Mouse (Mus musculus): ENCODE measurements around the gene Tfap2b. TPM values are rescaled to one million over a fixed set of nuclear protein-coding genes. Genes with fewer than 3 reads are reported as not detected.

The Tfap2b gene
- polyA plus RNA-seq, 1 experiment from 2014 or later, result not detected

- no peak overlapping the region for H3K4me3 ChIP-seq (ENCODE audit: low read depth, low read length)
- ATAC-seq, result no peak
- no peaks in the 10 kb centered on the region for H3K9me3 ChIP-seq (ENCODE audit: control insufficient read depth)
- no peak overlapping the region for H3K4me2 ChIP-seq (replicated peaks; ENCODE audit: low read depth)
- no peaks in the 10 kb centered on the region for H3K4me1 ChIP-seq (replicated peaks; ENCODE audit: control insufficient read depth, insufficient read depth, low read length)
- no peaks in the 10 kb centered on the region for H3K36me3 ChIP-seq (ENCODE audit: control insufficient read depth, insufficient read depth)
- H3K27me3 ChIP-seq (replicated peaks; ENCODE audit: control insufficient read depth, insufficient read depth, low read length), result peaks cover 25% of the 10 kb centered on the region
- 44% methylated on average over 4 of the region's 4 CpGs for WGBS
- H3K27ac ChIP-seq (ENCODE audit: low read depth, low read length), result no peak overlapping the region
- no peak for TF ChIP-seq CTCF (IDR thresholded peaks at IDR 0.05; ENCODE audit: low read depth)
- no peak overlapping the region for H3K9ac ChIP-seq (ENCODE audit: low read depth, low read length)
Observed at GRCm38 (mm10) chr1:19245032-19245431, 36.3 kb downstream of the Tfap2b start.

DNA sequence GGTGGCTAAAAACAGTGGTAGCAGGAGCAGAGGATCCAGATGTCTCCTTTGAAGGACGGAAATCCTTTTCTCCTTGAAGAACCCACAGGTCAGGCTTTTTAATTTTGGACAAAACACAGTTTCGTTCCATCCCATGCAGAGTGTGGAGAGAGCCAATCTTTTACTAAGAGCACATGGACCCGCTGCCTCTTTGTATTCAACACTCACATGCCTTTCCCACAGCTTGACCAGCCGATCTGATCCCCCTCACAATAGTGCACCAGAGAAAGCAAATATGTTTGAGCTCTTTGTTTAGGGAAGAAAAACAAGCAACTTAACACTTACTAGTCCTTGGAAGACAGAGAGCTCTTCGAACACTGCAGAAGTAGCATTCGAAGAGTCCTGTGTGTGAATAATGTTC lies 42.6 kb downstream of the Tfap2b start:
- H3K9me3 ChIP-seq (ENCODE audit: control insufficient read depth), result no peaks in the 10 kb centered on the region
- H3K4me2 ChIP-seq (replicated peaks; ENCODE audit: low read depth), result no peak overlapping the region
- no peaks in the 10 kb centered on the region for H3K4me1 ChIP-seq (replicated peaks; ENCODE audit: control insufficient read depth, insufficient read depth, low read length)
- ATAC-seq, result no peak
- WGBS, result 46% methylated on average over 6 of the region's 6 CpGs
- no peak overlapping the region for H3K9ac ChIP-seq (ENCODE audit: low read depth, low read length)
- no peak overlapping the region for H3K27ac ChIP-seq (ENCODE audit: low read depth, low read length)
- TF ChIP-seq CTCF (IDR thresholded peaks at IDR 0.05; ENCODE audit: low read depth), result no peak
- no peak overlapping the region for H3K4me3 ChIP-seq (ENCODE audit: low read depth, low read length)
- no peaks in the 10 kb centered on the region for H3K36me3 ChIP-seq (ENCODE audit: control insufficient read depth, insufficient read depth)
- no peaks in the 10 kb centered on the region for H3K27me3 ChIP-seq (replicated peaks; ENCODE audit: control insufficient read depth, insufficient read depth, low read length)

GRCm38 (mm10) chr1:19269596-19269995 lies 60.9 kb downstream of the Tfap2b start:
- WGBS, result 70% methylated on average over 1 of the region's 1 CpGs
- ATAC-seq, result no peak

More at GRCm38 (mm10) chr1:19269596-19269995, 60.9 kb downstream of the Tfap2b start:
- Histone ChIP-seq H3K4me1 (replicated peaks; ENCODE audit: control insufficient read depth, insufficient read depth, low read length) (no peaks in the 10 kb centered on the region), H3K9ac (ENCODE audit: low read depth, low read length) (no peak overlapping the region), H3K27ac (ENCODE audit: low read depth, low read length) (no peak overlapping the region), H3K9me3 (ENCODE audit: control insufficient read depth) (no peaks in the 10 kb centered on the region), H3K4me3 (ENCODE audit: low read depth, low read length) (no peak overlapping the region), H3K27me3 (replicated peaks; ENCODE audit: control insufficient read depth, insufficient read depth, low read length) (no peaks in the 10 kb centered on the region), H3K4me2 (replicated peaks; ENCODE audit: low read depth) (no peak overlapping the region), H3K36me3 (ENCODE audit: control insufficient read depth, insufficient read depth) (no peaks in the 10 kb centered on the region)
- TF ChIP-seq CTCF (IDR thresholded peaks at IDR 0.05; ENCODE audit: low read depth), result no peak

Other genes starting within 250 kb of the Tfap2b start
- gene Tfap2d, start 105.9 kb upstream of the Tfap2b start, polyA plus RNA-seq (2015; fragmentation: Nextera tagmentation; extraction: Ambion mirVana), result not detected in 2 replicates